Mouse (Mus musculus) ovary, postnatal 14 days (tissue): ENCODE measurements around the gene Tmc3.

ENCODE experiments used
- DNase-seq: peaks from one replicate; pipeline ENCODE4 v3.0.0; 2022; ENCODE audit warnings: low spot score

The Tmc3 gene

DNA sequence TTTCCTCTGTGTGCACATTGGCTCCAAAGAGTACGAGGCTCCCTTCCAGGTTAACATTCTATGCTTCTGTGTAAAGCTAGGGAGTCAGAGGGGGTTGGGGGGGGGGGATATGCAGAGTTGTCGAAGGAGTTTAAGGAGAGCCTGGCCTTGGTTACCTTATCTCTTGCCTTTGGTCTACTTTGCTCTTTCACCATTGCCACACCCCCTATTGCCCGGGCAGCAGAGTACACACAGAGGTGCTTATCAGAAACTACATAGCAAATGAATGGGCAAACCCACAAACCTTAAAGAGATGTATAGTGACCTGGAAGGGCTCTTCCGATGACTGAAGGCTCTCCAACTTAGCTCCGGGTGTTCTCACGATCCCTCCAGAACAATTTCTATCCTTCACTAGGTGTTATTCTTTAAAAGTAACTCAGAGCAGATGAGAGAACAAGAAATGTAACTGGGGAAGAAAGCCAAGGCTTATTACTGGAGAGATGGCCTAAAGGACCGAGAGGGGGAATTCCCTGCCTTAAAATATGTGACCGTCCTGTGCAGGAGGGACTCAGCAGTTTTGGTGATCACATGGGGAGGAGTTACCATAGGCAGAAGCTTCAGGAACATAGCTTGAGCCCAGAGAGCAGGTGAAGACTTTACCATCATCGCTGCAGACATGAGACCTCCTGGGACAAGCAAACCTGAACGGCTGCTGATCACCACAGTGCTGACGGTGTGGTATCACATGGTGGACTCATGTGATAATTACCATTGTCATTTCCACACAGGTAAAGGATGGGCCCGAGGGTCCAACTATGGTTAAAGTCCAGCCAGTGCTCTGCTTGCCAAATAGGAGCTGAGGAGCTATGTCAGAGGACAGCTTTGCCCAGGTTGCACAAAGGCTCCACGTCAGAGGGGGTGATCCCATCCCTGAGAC lies 14.5 kb downstream of the Tmc3 start:
- no peak for DNase-seq

DNA sequence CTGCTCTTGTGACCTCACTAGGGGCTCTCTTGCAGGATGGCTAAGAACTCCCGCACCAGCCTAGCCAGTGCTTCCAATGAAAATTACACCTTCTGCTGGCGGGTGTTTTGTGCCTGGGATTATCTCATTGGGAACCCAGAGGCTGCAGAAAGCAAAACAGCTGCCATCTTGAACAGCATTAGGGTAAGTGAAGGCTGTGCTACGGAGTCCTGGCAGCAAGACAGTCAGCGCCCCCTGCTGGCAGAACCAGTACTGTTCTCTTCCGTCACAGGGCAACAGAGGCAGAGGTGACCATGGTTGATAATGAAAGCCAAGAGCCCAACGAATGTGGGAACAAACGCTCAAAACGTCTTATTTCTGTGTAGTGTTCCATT lies 15.2 kb downstream of the Tmc3 start:
- DNase-seq = peak; percentile 20

- no peak for DNase-seq
Measured at GRCm38 (mm10) chr7:83604180-83604944, 19.6 kb downstream of the Tmc3 start.

DNA sequence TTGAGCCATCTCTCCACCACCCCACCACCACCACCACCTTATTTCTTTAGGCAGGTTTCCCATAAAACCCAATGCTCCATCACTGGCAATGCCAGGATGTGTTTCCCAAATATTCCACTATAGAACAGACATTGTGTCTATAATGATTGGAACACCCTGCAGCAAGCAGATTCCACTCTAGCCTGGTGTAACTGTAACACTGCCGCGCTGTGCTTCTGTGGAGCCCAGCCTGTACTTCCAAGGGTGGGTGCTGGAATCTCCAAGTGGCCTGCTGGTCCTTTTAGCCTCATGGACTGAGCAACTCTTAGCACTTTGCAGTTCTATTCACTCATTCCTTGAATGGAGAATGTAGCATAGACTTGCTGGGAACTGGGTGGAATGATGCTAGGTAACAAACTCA lies 22.1 kb downstream of the Tmc3 start:
- DNase-seq = no peak

DNA sequence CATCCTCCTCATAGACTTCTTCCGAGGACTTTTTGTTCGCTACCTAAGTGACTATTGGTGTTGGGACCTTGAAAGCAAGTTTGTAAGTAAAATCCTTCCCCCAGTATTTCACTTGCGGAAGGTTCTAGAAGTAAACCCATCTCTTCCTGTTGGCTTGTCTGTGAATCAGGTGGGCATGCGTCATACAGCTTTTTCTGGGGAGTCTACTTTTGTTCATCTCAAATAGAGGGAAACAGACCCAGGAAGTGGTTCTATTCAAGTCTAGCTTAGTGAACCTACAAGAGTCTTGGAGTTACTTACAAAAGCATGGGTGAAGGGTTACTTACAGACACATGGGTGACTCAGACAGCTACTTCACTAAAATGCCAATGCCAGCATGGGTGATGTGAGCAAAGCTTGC lies 25.2 kb downstream of the Tmc3 start:
- DNase-seq = no peak

DNA sequence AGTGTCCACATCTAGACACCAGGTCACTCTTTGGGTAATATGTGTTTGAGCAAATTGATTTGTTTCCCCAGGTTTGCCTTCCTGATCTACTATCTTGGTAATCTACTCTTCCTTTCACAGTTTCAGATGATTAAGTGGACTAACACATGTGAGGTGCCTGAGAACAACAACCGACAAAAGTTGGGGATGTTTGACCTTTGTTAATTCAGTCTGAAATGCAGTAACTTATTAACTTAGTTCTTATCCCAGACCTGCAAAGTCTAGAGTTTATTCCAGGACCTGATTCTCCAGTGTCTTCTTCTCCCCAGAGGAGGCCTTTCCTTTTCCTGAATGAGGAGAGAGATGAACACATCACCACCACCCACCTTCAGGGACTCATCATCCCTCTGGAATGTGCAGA lies 27.2 kb downstream of the Tmc3 start:
- no peak for DNase-seq

DNA sequence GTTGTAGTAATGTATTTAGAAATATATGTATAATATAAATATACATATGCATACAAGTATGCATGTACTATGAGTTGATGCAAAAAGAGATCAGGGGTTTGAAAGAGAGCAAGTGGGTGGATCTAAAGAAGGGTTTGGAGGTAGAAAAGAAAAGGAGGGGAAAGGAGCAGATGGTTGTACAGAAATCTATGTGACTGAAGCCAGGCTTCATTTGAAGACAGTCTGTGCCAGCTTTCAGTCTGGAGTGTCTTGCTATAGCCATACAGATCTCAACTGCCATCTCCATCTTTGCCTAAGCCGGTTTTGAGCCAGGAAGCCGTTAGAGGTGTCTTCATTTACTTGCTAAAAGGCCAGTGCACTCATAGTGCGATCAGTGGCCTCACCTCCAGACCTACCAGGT lies 30.5 kb downstream of the Tmc3 start:
- DNase-seq = no peak

DNA sequence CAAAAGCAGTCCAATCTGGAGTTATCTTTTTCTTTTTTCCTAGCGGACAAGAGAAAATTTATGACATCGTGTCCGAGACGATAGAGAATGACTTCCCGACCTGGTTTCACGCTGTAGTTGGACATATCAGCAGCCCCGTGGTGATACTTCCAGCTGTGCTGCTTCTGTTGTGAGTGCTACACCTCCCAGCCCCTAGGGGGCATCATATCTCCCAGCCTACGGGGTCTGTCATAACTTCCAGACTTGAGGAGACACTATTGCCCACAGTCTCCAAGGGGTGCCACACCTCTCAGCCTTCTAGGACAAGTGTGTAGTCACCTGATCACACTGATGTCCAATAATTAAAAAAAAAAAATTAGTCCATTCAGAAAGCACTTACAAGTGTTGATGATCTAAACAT lies 31.1 kb downstream of the Tmc3 start:
- DNase-seq = no peak

DNA sequence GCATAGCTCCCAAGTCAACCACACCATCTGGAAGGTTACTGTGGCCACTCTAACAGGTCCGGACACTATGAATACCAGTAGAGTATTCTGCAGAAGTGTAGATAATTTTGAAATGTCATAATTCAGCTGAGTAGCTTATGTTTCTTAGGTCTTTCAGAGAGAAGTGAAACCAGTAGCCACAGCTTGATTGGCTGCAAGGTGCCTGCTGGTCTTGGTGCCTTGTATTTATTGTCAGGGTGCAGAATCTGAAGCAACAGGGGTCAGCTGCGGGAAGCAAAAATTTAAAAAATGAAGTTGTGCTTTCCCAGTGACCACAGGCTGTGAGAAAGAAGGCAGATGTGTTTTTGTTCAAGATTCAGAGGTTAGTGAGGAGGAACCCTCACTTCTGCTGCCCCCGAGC lies 31.5 kb downstream of the Tmc3 start:
- DNase-seq = no peak

GRCm38 (mm10) chr7:83618709-83619108 lies 34.0 kb downstream of the Tmc3 start:
- DNase-seq = no peak

DNA sequence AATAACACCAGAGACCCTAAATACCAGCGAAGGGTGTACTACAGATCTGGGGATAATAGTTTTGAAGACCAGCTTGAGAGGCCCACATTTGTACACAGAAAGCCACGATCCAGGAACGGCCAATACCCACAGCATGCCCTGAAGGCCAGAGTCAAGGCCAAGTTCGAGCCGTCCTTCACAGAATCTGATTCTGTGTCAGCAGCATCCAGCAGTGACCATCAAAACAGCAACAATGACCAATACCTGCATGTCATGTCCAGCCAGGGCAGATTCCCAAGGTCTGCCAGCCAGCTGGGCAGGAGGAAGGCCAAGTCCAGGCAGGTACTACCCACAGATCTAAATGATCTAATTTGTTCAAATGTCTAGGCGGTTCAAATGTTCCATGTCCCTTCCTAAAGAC lies 37.9 kb downstream of the Tmc3 start:
- no peak for DNase-seq

DNA sequence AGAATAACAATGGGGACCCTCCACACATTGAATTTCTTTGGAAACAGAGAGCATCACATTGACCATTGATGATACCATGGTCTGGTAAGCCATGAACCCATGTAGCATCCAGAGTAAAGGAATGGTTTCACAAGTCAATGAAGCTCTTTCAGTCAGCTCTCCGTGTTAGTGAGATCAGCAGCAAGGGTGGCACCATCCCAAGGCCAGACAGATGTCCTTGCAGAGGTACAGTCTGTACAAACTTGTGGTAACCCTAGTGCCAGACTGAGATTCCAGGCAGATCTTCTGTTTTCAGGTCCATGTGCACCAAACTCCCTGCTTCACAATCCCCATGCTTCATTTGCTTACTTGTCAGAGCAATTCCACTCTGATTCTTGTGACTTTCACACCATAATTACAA lies 39.3 kb downstream of the Tmc3 start:
- DNase-seq = no peak

- no peak for DNase-seq
Measured at GRCm38 (mm10) chr7:83626557-83627257, 42.0 kb downstream of the Tmc3 start.

GRCm38 (mm10) chr7:83627369-83627768 lies 42.6 kb downstream of the Tmc3 start:
- DNase-seq = no peak

- no peak for DNase-seq
Measured at GRCm38 (mm10) chr7:83631073-83631827, 46.5 kb downstream of the Tmc3 start.

- DNase-seq = peak; percentile 84
Measured at GRCm38 (mm10) chr7:83631828-83632681, 47.3 kb downstream of the Tmc3 start, which contains the start of gene Stard5. Gene Stard5, plus strand, starts transcription at chr7:83631959.

- DNase-seq = no peak
Measured at GRCm38 (mm10) chr7:83632682-83633120, 48.0 kb downstream of the Tmc3 start.

GRCm38 (mm10) chr7:83633856-83634255 lies 49.1 kb downstream of the Tmc3 start:
- DNase-seq = no peak

- DNase-seq = no peak
Measured at GRCm38 (mm10) chr7:83635726-83636125, 51.0 kb downstream of the Tmc3 start.

DNA sequence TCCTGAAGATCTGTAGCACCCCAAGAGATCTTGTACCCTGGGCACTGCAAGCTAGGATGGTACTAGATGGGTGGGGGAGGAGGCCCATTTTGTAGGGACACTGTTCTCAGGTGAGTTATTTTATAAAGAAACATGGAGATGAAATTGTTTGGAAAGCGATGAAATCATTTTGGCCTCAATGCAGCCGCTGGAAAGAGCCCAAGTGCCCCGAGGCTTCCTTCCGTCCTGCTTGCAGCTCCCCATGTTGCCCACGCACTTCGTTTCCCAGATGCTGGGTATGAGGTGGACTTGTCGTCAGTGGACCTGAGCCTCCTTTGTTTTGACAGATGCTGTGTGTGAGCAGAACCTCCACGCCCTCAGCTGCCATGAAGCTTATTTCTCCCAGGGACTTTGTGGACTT lies 51.7 kb downstream of the Tmc3 start:
- DNase-seq = no peak
